Mouse (Mus musculus) stomach, embryonic 16.5 days (tissue): ENCODE measurements around the gene Hand1. TPM values are rescaled to one million over a fixed set of nuclear protein-coding genes. Genes with fewer than 3 reads are reported as not detected.

Source experiments
- ATAC-seq: fragments of 200-750 bp; cut with Nextera tagmentation; 2 replicates; pipeline ENCODE4 v1.8.0; 2017; ENCODE audit warnings: moderate number of reproducible peaks, moderate TSS enrichment; ENCODE audit not compliant: insufficient read depth, low FRiP score
- H3K27ac ChIP-seq: fragments of 300-500 bp; sonication (generic); 2 replicates; pipeline ENCODE4 v1.5.1; 2014; ENCODE audit warnings: low read length
- H3K27me3 ChIP-seq: fragments of 300-500 bp; sonication (generic); 2 replicates; pipeline ENCODE4 v1.6.1; 2014; ENCODE audit warnings: low read length, control low read depth, mixed read lengths; ENCODE audit not compliant: control insufficient read depth, insufficient read depth
- H3K36me3 ChIP-seq: fragments of 300-500 bp; sonication (generic); 2 replicates; pipeline ENCODE4 v1.6.1; 2014; ENCODE audit warnings: low read length; ENCODE audit not compliant: control insufficient read depth, insufficient read depth
- H3K4me1 ChIP-seq: fragments of 300-500 bp; sonication (generic); 2 replicates; pipeline ENCODE4 v1.6.1; 2014; ENCODE audit warnings: low read length, control low read depth, mixed read lengths; ENCODE audit not compliant: control insufficient read depth, insufficient read depth
- H3K4me2 ChIP-seq: fragments of 300-500 bp; sonication (generic); 2 replicates; pipeline ENCODE4 v1.6.1; 2014; ENCODE audit warnings: low read depth, low read length, mixed read lengths
- H3K4me3 ChIP-seq: fragments of 300-500 bp; sonication (generic); replicated peaks from 2 replicates; pipeline ENCODE4 v1.5.1; 2014; ENCODE audit warnings: mild to moderate bottlenecking, low read length
- H3K9ac ChIP-seq: fragments of 300-500 bp; sonication (generic); 2 replicates; pipeline ENCODE4 v1.6.1; 2014; ENCODE audit warnings: low read length
- H3K9me3 ChIP-seq: fragments of 300-500 bp; sonication (generic); replicated peaks from 2 replicates; pipeline ENCODE4 v1.6.1; 2016; ENCODE audit warnings: low read length, control low read depth; ENCODE audit not compliant: control insufficient read depth
- WGBS: fragments of 180-500 bp; shearing (Covaris S2); extraction: QIAGEN DNeasy Blood & Tissue Kit; methylation state at CpG from one replicate; pipeline ENCODE4 v1.1.7; 2014; 5-methylcytosine and 5-hydroxymethylcytosine counted together
- polyA plus RNA-seq: library from polyadenylated mRNA; unstranded; fragments of >200 nt; fragmentation: Nextera tagmentation; extraction: Ambion mirVana; gene quantifications from 2 replicates; pipeline ENCODE4 v1.2.1, GENCODE M21; 2015

Hand1 gene
- polyA plus RNA-seq, 1 experiment from 2014 or later = 1.4 TPM

- peak within 1 kb of the TSS; percentile 67 for H3K27ac ChIP-seq
- peak within 1 kb of the TSS; percentile 60 for H3K4me3 ChIP-seq
- H3K9ac ChIP-seq = peak within 1 kb of the TSS; percentile 93
- H3K4me2 ChIP-seq = peak within 1 kb of the TSS; percentile 97
- peak; percentile 97 for ATAC-seq
- H3K27me3 ChIP-seq = no peaks in the 10 kb centered on the region
- H3K9me3 ChIP-seq = no peaks in the 10 kb centered on the region
- peaks cover 12% of the 10 kb centered on the region for H3K4me1 ChIP-seq
- under 1% methylated on average over 56 of the region's 66 CpGs for WGBS
- H3K36me3 ChIP-seq = no peaks in the 10 kb centered on the region
These were observed 31.4 kb downstream of the Hand1 start, which contains the start of gene Sap30l for GRCm38 (mm10) chr11:57800971-57801765. Sap30l (plus strand) TSS chr11:57801637.

GRCm38 (mm10) chr11:57800266-57800951 is 32.2 kb downstream of the Hand1 start:
- Histone ChIP-seq H3K27me3 (no peaks in the 10 kb centered on the region), H3K27ac (peak overlapping the region; percentile 66), H3K4me2 (peak overlapping the region; percentile 85), H3K4me3 (peak overlapping the region; percentile 60), H3K9ac (peak overlapping the region; percentile 87), H3K4me1 (peaks cover 12% of the 10 kb centered on the region), H3K9me3 (no peaks in the 10 kb centered on the region), H3K36me3 (no peaks in the 10 kb centered on the region)
- ATAC-seq = no peak
- 17% methylated on average over 22 of the region's 22 CpGs for WGBS

GRCm38 (mm10) chr11:57799456-57799855 is 33.2 kb downstream of the Hand1 start:
- no peak overlapping the region for H3K9ac ChIP-seq
- H3K4me3 ChIP-seq = no peak overlapping the region
- no peaks in the 10 kb centered on the region for H3K9me3 ChIP-seq
- H3K27me3 ChIP-seq = no peaks in the 10 kb centered on the region
- H3K4me2 ChIP-seq = no peak overlapping the region
- WGBS = 80% methylated on average over 10 of the region's 10 CpGs
- ATAC-seq = no peak
- H3K36me3 ChIP-seq = no peaks in the 10 kb centered on the region
- no peak overlapping the region for H3K27ac ChIP-seq
- peaks cover 12% of the 10 kb centered on the region for H3K4me1 ChIP-seq

GRCm38 (mm10) chr11:57797828-57798227 is 34.8 kb downstream of the Hand1 start:
- peaks cover 8% of the 10 kb centered on the region for H3K4me1 ChIP-seq
- H3K9ac ChIP-seq = no peak overlapping the region
- H3K27me3 ChIP-seq = no peaks in the 10 kb centered on the region
- no peaks in the 10 kb centered on the region for H3K9me3 ChIP-seq
- no peak overlapping the region for H3K27ac ChIP-seq
- ATAC-seq = no peak
- 79% methylated on average over 9 of the region's 9 CpGs for WGBS
- no peak overlapping the region for H3K4me3 ChIP-seq
- H3K4me2 ChIP-seq = no peak overlapping the region
- H3K36me3 ChIP-seq = no peaks in the 10 kb centered on the region

GRCm38 (mm10) chr11:57795086-57795485 is 37.5 kb downstream of the Hand1 start:
- Histone ChIP-seq H3K9ac (no peak overlapping the region), H3K9me3 (no peaks in the 10 kb centered on the region), H3K36me3 (no peaks in the 10 kb centered on the region), H3K27ac (no peak overlapping the region), H3K4me2 (no peak overlapping the region), H3K4me3 (no peak overlapping the region), H3K4me1 (no peaks in the 10 kb centered on the region), H3K27me3 (no peaks in the 10 kb centered on the region)
- ATAC-seq = no peak
- 34% methylated on average over 6 of the region's 6 CpGs for WGBS

- H3K4me1 ChIP-seq = no peaks in the 10 kb centered on the region
- H3K9ac ChIP-seq = no peak overlapping the region
- H3K36me3 ChIP-seq = no peaks in the 10 kb centered on the region
- no peak overlapping the region for H3K4me3 ChIP-seq
- H3K9me3 ChIP-seq = no peaks in the 10 kb centered on the region
- 36% methylated on average over 21 of the region's 21 CpGs for WGBS
- no peak for ATAC-seq
- H3K4me2 ChIP-seq = peak overlapping the region; percentile 24; the same call in 1 of the 2 replicates
- no peak overlapping the region for H3K27ac ChIP-seq
- H3K27me3 ChIP-seq = no peaks in the 10 kb centered on the region
These were observed 41.6 kb downstream of the Hand1 start for GRCm38 (mm10) chr11:57790866-57791535.

- H3K4me2 ChIP-seq = no peak overlapping the region
- no peak for ATAC-seq
- H3K27me3 ChIP-seq = no peaks in the 10 kb centered on the region
- no peak overlapping the region for H3K9ac ChIP-seq
- H3K9me3 ChIP-seq = no peaks in the 10 kb centered on the region
- whole genome bisulfite sequencing = 42% methylated on average over 3 of the region's 3 CpGs
- no peak overlapping the region for H3K4me3 ChIP-seq
- no peak overlapping the region for H3K27ac ChIP-seq
- H3K36me3 ChIP-seq = peaks cover 4% of the 10 kb centered on the region; the same call in 1 of the 2 replicates
- H3K4me1 ChIP-seq = no peaks in the 10 kb centered on the region
These were observed 44.7 kb downstream of the Hand1 start for GRCm38 (mm10) chr11:57787913-57788312.

GRCm38 (mm10) chr11:57786616-57787418 is 45.8 kb downstream of the Hand1 start:
- H3K4me2 ChIP-seq = no peak overlapping the region
- H3K27ac ChIP-seq = no peak overlapping the region
- H3K4me1 ChIP-seq = no peaks in the 10 kb centered on the region
- H3K9me3 ChIP-seq = no peaks in the 10 kb centered on the region
- H3K36me3 ChIP-seq = peaks cover 7% of the 10 kb centered on the region; the same call in 1 of the 2 replicates
- H3K9ac ChIP-seq = no peak overlapping the region
- no peak for ATAC-seq
- H3K27me3 ChIP-seq = no peaks in the 10 kb centered on the region
- 49% methylated on average over 18 of the region's 18 CpGs for WGBS
- H3K4me3 ChIP-seq = no peak overlapping the region
